Mouse (Mus musculus) heart, embryonic 13.5 days (tissue): Measurements from ENCODE around the gene Rims4. TPM values are rescaled to one million over a fixed set of nuclear protein-coding genes. Genes with fewer than 3 reads are reported as not detected.
A peak's percentile ranks its signal among the peaks of the same experiment; 100 is the strongest.

Source experiments
- ATAC-seq: fragments of 200-750 bp; cut with Nextera tagmentation; 2 replicates; pipeline ENCODE4 v1.8.0; 2017; ENCODE audit warnings: moderate TSS enrichment; ENCODE audit not compliant: insufficient number of reproducible peaks, low FRiP score, low TSS enrichment; ENCODE audit errors: extremely low read depth
- H3K27ac ChIP-seq: fragments of 300-500 bp; sonication (generic); replicated peaks from 2 replicates; pipeline ENCODE4 v1.5.1; 2015; ENCODE audit warnings: moderate library complexity, mild to moderate bottlenecking, inconsistent platforms
- H3K27me3 ChIP-seq: fragments of 300-500 bp; sonication (generic); replicated peaks from 2 replicates; pipeline ENCODE4 v1.6.1; 2015; ENCODE audit warnings: mild to moderate bottlenecking, inconsistent platforms
- H3K36me3 ChIP-seq: fragments of 300-500 bp; sonication (generic); 2 replicates; pipeline ENCODE4 v1.6.1; 2015; ENCODE audit warnings: mild to moderate bottlenecking, inconsistent platforms
- H3K4me1 ChIP-seq: fragments of 300-500 bp; sonication (generic); 2 replicates; pipeline ENCODE4 v1.6.1; 2015; ENCODE audit warnings: inconsistent platforms
- H3K4me2 ChIP-seq: fragments of 300-500 bp; sonication (generic); 2 replicates; pipeline ENCODE4 v1.6.1; 2015; ENCODE audit warnings: inconsistent platforms, mild to moderate bottlenecking, moderate library complexity
- H3K4me3 ChIP-seq: fragments of 300-500 bp; sonication (generic); 2 replicates; pipeline ENCODE4 v1.5.1; 2015; ENCODE audit warnings: moderate library complexity, mild to moderate bottlenecking, inconsistent platforms
- H3K9ac ChIP-seq: fragments of 300-500 bp; sonication (generic); 2 replicates; pipeline ENCODE4 v1.6.1; 2015; ENCODE audit warnings: inconsistent platforms, mild to moderate bottlenecking, moderate library complexity
- H3K9me3 ChIP-seq: fragments of 300-500 bp; sonication (generic); 2 replicates; pipeline ENCODE4 v1.6.1; 2016; ENCODE audit warnings: inconsistent platforms
- WGBS: fragments of 180-500 bp; shearing (Covaris S2); methylation state at CpG from one replicate; pipeline ENCODE4 v1.1.7; 2015; ENCODE audit warnings: mixed read lengths; 5-methylcytosine and 5-hydroxymethylcytosine counted together
- polyA plus RNA-seq: library from polyadenylated mRNA; unstranded; fragments of >200 nt; fragmentation: Nextera tagmentation; extraction: Ambion mirVana; gene quantifications from 2 replicates; pipeline ENCODE4 v1.2.1, GENCODE M21; 2015

The Rims4 gene
- polyA plus RNA-seq, 1 experiment from 2014 or later: 0.21 TPM

DNA sequence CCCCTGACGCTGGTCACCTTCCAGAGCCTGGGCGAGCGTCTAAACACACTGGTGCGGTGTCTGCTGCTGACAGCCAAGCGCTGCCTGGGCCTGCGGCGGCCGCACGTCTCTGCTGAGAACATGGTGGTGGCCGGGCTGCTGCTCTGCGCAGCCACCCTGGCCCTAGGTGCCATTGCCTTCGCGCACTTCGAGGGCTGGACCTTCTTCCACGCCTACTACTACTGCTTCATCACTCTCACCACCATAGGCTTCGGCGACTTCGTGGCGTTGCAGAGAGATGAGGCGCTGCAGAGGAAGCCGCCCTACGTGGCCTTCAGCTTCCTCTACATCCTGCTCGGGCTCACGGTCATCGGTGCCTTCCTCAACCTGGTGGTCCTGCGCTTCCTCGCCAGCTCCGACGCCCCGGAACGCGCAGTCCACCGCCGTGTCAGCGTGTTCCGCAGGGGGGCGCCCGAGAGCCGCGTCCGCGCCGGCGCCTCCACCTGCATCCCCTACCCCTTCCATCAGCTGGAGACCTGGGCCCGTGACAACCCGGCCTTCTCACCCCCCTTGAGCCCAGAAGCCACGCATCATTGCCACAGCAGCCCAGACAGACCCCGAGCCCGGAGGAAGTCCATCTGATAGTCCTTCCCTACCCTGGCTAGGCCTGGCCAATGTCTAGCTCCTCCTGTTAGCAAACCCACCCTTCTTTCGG, 60.1 kb downstream of the Rims4 start:
- no peaks in the 10 kb centered on the region for H3K9me3 ChIP-seq
- no peaks in the 10 kb centered on the region for H3K36me3 ChIP-seq
- H3K9ac ChIP-seq: 0 out of 2 replicates have a peak overlapping the region, but pooled peaks have one; percentile 28
- peaks cover 11% of the 10 kb centered on the region; the same call in 1 of the 2 replicates for H3K4me1 ChIP-seq
- H3K4me2 ChIP-seq: peak overlapping the region; percentile 57
- peak overlapping the region; percentile 26 for H3K4me3 ChIP-seq
- no peak for ATAC-seq
- WGBS: 15% methylated on average over 50 of the region's 50 CpGs
- peaks cover 92% of the 10 kb centered on the region for H3K27me3 ChIP-seq
- H3K27ac ChIP-seq: no peak overlapping the region

GRCm38 (mm10) chr2:163857233-163857632, 61.2 kb downstream of the Rims4 start:
- ATAC-seq: no peak
- H3K4me2 ChIP-seq: no peak overlapping the region

GRCm38 (mm10) chr2:163853461-163853901, 65.0 kb downstream of the Rims4 start, which contains the start of gene Kcnk15:
Gene Kcnk15 (plus strand): TSS chr2:163853651.
- under 1% methylated on average over 38 of the region's 38 CpGs for WGBS
- peak within 1 kb of the TSS; percentile 37 for H3K4me3 ChIP-seq

More at GRCm38 (mm10) chr2:163857233-163857632, 61.2 kb downstream of the Rims4 start:
- Histone ChIP-seq H3K9ac (no peak overlapping the region), H3K4me1 (peaks cover 11% of the 10 kb centered on the region; the same call in 1 of the 2 replicates), H3K27me3 (peaks cover 96% of the 10 kb centered on the region), H3K36me3 (no peaks in the 10 kb centered on the region), H3K4me3 (no peak overlapping the region), H3K27ac (no peak overlapping the region), H3K9me3 (no peaks in the 10 kb centered on the region)
- WGBS: 80% methylated on average over 6 of the region's 6 CpGs

GRCm38 (mm10) chr2:163842043-163842442, 76.4 kb downstream of the Rims4 start:
- Histone ChIP-seq H3K9me3 (no peaks in the 10 kb centered on the region), H3K4me1 (peaks cover 13% of the 10 kb centered on the region), H3K36me3 (no peaks in the 10 kb centered on the region), H3K27me3 (peaks cover 25% of the 10 kb centered on the region), H3K4me2 (no peak overlapping the region), H3K27ac (no peak overlapping the region), H3K4me3 (no peak overlapping the region), H3K9ac (no peak overlapping the region)
- ATAC-seq: no peak
- WGBS: 59% methylated on average over 4 of the region's 4 CpGs

More at GRCm38 (mm10) chr2:163853461-163853901, 65.0 kb downstream of the Rims4 start, which contains the start of gene Kcnk15:
- no peak within 1 kb of the TSS for H3K9ac ChIP-seq
- H3K36me3 ChIP-seq: no peaks in the 10 kb centered on the region
- ATAC-seq: no peak
- H3K4me2 ChIP-seq: peak within 1 kb of the TSS; percentile 58
- no peaks in the 10 kb centered on the region for H3K9me3 ChIP-seq
- H3K27me3 ChIP-seq: peaks cover 92% of the 10 kb centered on the region
- H3K4me1 ChIP-seq: peaks cover 14% of the 10 kb centered on the region; the same call in 1 of the 2 replicates
- H3K27ac ChIP-seq: no peak within 1 kb of the TSS

GRCm38 (mm10) chr2:163839519-163839918, 79.0 kb downstream of the Rims4 start:
- Histone ChIP-seq H3K9ac (no peak overlapping the region), H3K4me3 (no peak overlapping the region), H3K9me3 (no peaks in the 10 kb centered on the region), H3K36me3 (no peaks in the 10 kb centered on the region), H3K27ac (no peak overlapping the region), H3K4me1 (peaks cover 13% of the 10 kb centered on the region), H3K4me2 (no peak overlapping the region), H3K27me3 (peaks cover 25% of the 10 kb centered on the region)
- no peak for ATAC-seq
- 32% methylated on average over 6 of the region's 6 CpGs for WGBS

DNA sequence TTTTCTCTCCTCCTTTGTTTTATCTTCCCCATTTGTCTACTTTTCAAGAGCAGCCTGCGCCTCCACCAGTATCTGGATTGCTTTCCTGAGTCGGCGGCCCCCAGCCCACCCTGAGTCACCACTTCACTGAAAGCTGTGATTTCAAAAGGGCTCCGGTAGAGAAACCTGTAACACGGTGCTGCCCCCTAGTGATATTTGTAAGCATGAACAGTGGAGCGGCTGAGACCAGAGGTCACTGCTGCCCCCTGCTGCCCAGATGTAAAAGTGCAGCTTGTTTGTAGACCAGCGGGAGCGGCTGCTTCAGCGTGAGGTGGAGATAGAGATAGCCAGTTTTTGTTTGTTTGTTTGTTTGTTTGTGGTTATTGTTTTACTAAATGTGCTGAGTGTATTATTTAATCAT, 80.4 kb downstream of the Rims4 start:
- no peak overlapping the region for H3K27ac ChIP-seq
- peaks cover 25% of the 10 kb centered on the region for H3K27me3 ChIP-seq
- no peaks in the 10 kb centered on the region for H3K9me3 ChIP-seq
- H3K36me3 ChIP-seq: no peaks in the 10 kb centered on the region
- no peak overlapping the region for H3K9ac ChIP-seq
- no peak overlapping the region for H3K4me2 ChIP-seq
- WGBS: 29% methylated on average over 9 of the region's 9 CpGs
- H3K4me1 ChIP-seq: peaks cover 13% of the 10 kb centered on the region
- H3K4me3 ChIP-seq: no peak overlapping the region
- ATAC-seq: no peak

GRCm38 (mm10) chr2:163831163-163831562, 87.3 kb downstream of the Rims4 start:
- WGBS: 38% methylated on average over 1 of the region's 1 CpGs
- H3K27ac ChIP-seq: no peak overlapping the region
- no peaks in the 10 kb centered on the region for H3K4me1 ChIP-seq
- no peaks in the 10 kb centered on the region for H3K36me3 ChIP-seq
- no peak overlapping the region for H3K4me3 ChIP-seq
- H3K4me2 ChIP-seq: no peak overlapping the region
- H3K9me3 ChIP-seq: no peaks in the 10 kb centered on the region
- no peaks in the 10 kb centered on the region; the same call in 1 of the 2 replicates for H3K27me3 ChIP-seq
- H3K9ac ChIP-seq: no peak overlapping the region
- no peak for ATAC-seq

DNA sequence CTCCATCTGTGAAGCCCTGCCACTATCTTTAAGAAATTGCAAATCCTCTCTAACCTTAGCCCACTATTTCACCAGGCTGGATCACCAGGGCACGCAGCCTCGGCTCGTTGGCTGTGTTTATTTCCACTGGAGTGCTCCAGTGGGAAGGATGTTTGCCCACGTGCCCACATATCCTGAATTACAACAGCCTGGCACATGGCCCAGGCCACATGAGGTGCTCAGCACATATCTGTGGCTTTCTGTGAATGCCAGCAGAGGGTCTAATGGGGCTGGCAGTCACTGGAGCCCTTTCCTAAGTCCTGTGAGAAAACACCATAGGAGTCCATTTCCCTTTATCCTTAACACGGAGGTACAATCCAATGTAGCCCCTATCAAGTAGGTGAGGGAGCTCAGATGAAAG, 92.0 kb downstream of the Rims4 start:
- Histone ChIP-seq H3K4me1 (peaks cover 8% of the 10 kb centered on the region), H3K27ac (no peak overlapping the region), H3K27me3 (peaks cover 15% of the 10 kb centered on the region), H3K9ac (no peak overlapping the region), H3K9me3 (no peaks in the 10 kb centered on the region), H3K4me2 (no peak overlapping the region), H3K36me3 (no peaks in the 10 kb centered on the region), H3K4me3 (no peak overlapping the region)
- no peak for ATAC-seq
- WGBS: 72% methylated on average over 5 of the region's 5 CpGs

GRCm38 (mm10) chr2:163825861-163826260, 92.6 kb downstream of the Rims4 start:
- 69% methylated on average over 1 of the region's 1 CpGs for WGBS
- Histone ChIP-seq H3K9me3 (no peaks in the 10 kb centered on the region), H3K27me3 (peaks cover 21% of the 10 kb centered on the region), H3K36me3 (no peaks in the 10 kb centered on the region), H3K9ac (no peak overlapping the region), H3K4me2 (no peak overlapping the region), H3K4me3 (no peak overlapping the region), H3K27ac (no peak overlapping the region), H3K4me1 (peaks cover 8% of the 10 kb centered on the region)
- ATAC-seq: no peak

- H3K4me3 ChIP-seq: peak overlapping the region; percentile 16; the same call in 1 of the 2 replicates
- H3K4me1 ChIP-seq: peaks cover 8% of the 10 kb centered on the region
- H3K9me3 ChIP-seq: no peaks in the 10 kb centered on the region
- no peak for ATAC-seq
- H3K27me3 ChIP-seq: peaks cover 24% of the 10 kb centered on the region
- peak overlapping the region; percentile 58 for H3K4me2 ChIP-seq
- no peak overlapping the region for H3K27ac ChIP-seq
- no peaks in the 10 kb centered on the region for H3K36me3 ChIP-seq
- H3K9ac ChIP-seq: peak overlapping the region; percentile 45; the same call in 1 of the 2 replicates
- 22% methylated on average over 11 of the region's 11 CpGs for WGBS
Observed at GRCm38 (mm10) chr2:163823771-163824170, 94.7 kb downstream of the Rims4 start.

GRCm38 (mm10) chr2:163823248-163823647, 95.2 kb downstream of the Rims4 start:
- Histone ChIP-seq H3K9me3 (no peaks in the 10 kb centered on the region), H3K27ac (no peak overlapping the region), H3K9ac (peak overlapping the region; percentile 45; the same call in 1 of the 2 replicates), H3K27me3 (peaks cover 24% of the 10 kb centered on the region), H3K4me2 (peak overlapping the region; percentile 58), H3K36me3 (no peaks in the 10 kb centered on the region), H3K4me1 (peaks cover 8% of the 10 kb centered on the region), H3K4me3 (peak overlapping the region; percentile 16; the same call in 1 of the 2 replicates)
- ATAC-seq: no peak
- WGBS: 1% methylated on average over 4 of the region's 4 CpGs
